Mouse (Mus musculus) urinary bladder, postnatal 14 days (tissue): ENCODE data around the gene Ntm.
A peak's percentile ranks its signal among the peaks of the same experiment; 100 is the strongest.

Experiments used
- DNase-seq: peaks from one replicate; pipeline ENCODE4 v3.0.0; 2021; ENCODE audit warnings: low spot score

Gene Ntm

GRCm38 (mm10) chr9:29222915-29223545 is 739.9 kb downstream of the Ntm start:
- no peak for DNase-seq

- DNase-seq: no peak
These were observed 741.9 kb downstream of the Ntm start for GRCm38 (mm10) chr9:29220941-29221615.

DNA sequence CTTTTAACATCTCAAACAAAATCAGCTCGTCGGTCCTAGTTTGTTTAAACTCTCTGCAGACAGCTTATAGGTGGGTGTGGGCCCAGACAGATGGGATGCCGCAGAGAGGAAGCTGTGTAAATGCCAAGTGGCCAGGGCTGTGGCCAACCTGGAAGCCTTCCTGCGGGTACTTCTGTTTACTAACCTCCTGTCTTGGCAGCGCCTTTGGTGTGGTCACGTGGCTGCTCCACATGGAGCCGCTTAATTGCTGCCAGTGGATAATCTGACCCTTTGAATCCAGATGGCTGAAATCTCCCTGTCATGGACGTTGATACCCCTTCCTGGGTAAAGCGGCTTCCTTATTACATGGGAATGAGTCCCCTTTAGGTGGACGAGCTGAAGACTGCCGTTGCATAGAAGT is 742.4 kb downstream of the Ntm start:
- DNase-seq: no peak

- no peak for DNase-seq
These were observed 745.0 kb downstream of the Ntm start for GRCm38 (mm10) chr9:29217951-29218350.

DNA sequence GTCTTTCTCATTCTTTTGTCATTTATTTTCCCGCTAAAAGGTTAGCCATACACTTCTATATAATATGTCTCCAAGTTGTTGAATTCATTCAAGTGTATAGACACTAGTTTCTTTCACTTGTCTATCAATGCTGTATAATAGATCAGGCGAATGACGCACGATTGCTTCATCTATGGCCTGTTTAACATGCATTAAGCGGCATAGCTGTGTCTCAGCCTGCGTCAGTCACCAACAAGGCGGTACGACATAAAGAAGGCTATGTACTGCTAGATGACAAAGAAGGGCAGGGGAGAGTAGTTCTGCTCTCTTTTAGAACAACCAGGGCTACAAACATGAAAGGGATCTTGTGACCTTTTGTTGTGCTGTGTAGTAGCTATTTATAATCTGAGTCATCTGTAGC is 746.4 kb downstream of the Ntm start:
- DNase-seq: no peak

DNA sequence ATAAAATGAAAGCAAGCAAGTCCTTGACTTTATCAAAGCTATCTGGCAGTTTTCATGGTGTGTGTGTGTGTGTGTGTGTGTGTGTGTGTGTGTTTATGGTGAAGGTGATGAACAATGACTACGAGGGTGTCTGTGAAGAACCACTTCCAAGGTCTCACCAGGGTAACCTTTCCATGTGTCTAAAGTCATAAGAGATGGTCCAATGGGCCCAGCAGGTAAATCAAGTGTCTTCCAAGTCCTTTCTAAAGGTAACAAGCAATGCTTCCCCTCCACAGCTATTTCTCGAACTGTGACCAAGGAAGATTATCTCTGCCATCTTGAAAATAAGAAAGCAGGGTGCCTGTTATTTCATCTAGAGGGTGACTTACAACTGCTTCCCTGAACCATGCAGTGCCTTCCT is 747.1 kb downstream of the Ntm start:
- DNase-seq: no peak

DNA sequence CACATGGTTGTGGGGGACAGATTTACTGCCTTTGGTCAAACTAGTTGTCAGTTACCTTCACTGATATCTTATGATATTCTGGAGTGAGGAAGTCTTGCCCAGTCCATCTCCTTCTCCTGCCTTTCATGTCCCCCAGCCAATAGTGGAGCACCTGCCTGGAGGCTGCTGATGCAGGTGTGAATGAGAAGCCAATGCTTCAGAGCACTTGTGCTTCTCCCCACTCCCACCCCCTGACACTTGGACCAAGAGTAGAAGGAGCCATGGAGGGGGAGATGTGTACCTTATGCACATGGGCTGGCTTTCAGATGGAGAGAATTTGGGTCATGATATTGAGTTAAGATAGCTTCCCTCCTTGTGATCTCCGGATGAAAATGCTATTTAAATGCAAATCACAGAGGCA is 747.7 kb downstream of the Ntm start:
- DNase-seq: no peak

DNA sequence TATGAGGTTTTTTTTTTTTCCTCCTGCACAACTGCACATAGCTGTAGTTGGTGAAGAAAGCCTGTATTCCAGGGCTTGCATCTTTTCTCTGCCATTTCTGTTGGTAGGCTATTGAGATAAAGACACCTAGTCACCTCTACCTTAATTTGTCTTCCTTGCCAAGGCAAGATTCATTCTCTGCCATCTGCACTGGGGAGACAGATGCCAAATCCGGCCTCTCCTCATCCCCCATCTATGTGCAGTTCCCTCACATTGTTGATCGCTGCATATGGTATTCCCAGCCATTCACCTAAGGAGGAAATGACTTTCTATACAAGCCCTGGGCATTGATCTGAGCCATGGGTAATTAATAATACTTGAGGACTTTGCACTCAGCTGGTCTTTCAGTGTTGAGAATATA is 753.7 kb downstream of the Ntm start:
- DNase-seq: no peak

GRCm38 (mm10) chr9:29208142-29208541 is 754.8 kb downstream of the Ntm start:
- DNase-seq: no peak

- no peak for DNase-seq
These were observed 757.3 kb downstream of the Ntm start for GRCm38 (mm10) chr9:29205680-29206079.

GRCm38 (mm10) chr9:29202196-29202595 is 760.7 kb downstream of the Ntm start:
- no peak for DNase-seq

- DNase-seq: peak; percentile 21
These were observed 761.5 kb downstream of the Ntm start for GRCm38 (mm10) chr9:29201163-29202053.

- DNase-seq: no peak
These were observed 765.9 kb downstream of the Ntm start for GRCm38 (mm10) chr9:29197046-29197445.

DNA sequence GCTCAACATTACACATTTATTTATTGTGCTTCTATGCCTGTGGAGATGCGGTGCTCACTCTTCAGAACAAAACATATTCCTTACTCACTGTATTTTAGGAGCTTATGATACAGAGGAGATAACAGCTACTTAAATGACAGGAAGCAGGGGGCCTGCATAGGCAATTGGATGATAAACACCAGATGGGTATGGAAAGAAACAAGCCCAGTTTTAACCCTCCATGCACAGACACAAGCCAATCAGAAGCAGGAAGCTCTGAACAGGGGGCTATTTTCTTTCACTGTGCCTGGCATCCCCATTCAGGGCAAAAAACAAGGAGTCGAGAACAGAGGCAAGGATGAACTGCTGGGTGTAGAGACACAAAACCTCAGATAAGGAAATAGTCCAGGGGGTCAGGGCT is 768.7 kb downstream of the Ntm start:
- no peak for DNase-seq

DNA sequence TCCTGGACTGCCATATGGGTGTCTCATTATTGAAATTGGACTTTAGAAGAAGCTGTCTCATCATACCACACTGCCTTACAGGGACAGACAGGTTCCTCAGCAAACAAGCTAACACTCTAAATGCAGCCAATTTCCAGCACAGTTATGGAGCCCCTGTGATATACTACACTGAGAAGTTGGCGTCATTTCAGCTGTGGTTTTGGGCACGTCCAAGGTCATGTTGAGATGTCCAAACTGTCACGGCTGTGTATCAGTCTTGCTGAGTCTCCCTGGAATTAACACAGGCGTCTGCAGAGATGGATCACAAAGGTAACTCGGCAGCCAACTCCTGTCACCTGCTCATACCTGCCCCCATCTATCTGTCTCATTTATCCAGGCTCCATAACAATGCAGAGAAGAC is 779.9 kb downstream of the Ntm start:
- no peak for DNase-seq

- no peak for DNase-seq
These were observed 781.3 kb downstream of the Ntm start for GRCm38 (mm10) chr9:29181661-29182060.

DNA sequence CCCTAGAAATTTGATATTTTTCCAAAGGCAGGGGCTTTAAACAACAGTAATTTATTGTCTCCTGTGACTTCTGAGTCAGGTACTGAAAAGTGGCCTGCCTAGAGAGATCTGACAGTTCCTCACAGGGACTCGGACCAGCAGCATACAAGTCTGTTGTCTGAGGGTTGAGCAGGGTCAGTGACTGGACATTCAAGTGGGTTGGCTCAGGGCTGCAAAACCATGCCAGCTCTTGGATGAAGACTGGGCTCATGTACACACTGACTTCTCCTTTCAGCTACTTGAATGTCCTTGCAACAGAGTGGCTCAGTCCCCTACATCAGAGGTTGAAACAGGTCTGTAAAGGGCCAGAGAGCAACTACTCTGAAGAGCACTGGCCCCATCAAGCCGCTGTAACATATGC is 797.2 kb downstream of the Ntm start:
- no peak for DNase-seq

DNA sequence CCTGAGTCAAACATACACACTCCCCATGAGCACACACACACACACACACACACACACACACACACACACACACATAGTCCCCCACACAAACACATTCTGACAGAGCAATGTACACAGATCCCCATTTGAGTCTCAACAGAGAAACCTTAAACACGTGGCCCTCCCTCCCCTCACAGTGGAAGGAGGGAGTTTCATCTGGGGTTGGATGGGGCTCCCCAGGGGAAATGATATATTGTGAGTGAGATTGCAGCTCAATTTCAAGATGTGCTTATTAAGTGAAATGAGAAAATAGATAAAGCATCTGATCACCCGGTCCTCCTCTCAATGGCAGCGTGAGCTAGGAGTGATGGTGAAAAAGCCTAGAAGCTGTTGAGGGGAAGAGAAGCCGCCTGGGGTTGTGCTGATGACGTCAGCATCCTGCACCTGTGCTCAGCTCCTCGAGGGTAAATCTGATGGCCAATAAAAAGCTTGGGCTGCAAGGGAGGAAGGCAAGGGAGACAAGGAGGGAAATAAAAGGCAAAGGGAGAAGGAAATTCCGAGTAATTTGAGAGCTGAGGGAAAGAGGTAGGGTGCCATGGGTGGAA is 801.8 kb downstream of the Ntm start:
- DNase-seq: no peak

GRCm38 (mm10) chr9:29145901-29146300 is 817.0 kb downstream of the Ntm start:
- DNase-seq: peak; percentile 35

GRCm38 (mm10) chr9:29136039-29136438 is 826.9 kb downstream of the Ntm start:
- DNase-seq: no peak

DNA sequence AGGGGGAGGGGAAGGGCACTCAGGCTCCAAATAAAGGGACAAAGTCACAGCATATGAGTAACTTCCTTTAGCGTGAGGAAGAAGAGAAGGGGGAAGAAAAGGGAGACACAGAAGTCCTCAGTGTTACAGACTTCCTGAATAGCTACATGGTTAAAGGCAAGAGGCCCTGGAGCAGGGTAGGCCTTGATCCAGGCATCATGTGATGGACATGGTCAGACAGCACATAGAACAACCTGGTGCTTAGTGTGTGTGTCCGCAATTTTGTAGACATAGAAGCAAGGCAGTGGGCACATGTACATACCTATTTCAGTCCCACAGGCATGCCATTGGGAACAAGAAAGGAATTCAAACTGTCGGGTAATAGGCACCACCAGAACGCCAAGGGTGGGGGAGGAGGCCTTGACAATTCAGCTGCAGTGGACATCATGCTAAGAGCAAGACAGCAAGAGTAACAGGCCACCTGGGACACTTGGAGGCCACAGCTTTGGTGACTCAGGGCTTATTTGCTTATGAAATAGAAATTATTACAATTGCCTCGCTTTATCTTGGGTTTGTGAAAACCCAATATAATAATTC is 832.1 kb downstream of the Ntm start:
- DNase-seq: no peak

GRCm38 (mm10) chr9:29130316-29130715 is 832.6 kb downstream of the Ntm start:
- DNase-seq: no peak
